Mouse (Mus musculus) left cerebral cortex, postnatal 14 days (tissue): ENCODE data around the gene Dxo. TPM values are rescaled to one million over a fixed set of nuclear protein-coding genes. Genes with fewer than 3 reads are reported as not detected.

Experiments
- DNase-seq, 2 experiments: peaks; one replicate each; pipeline ENCODE4 v3.0.0; 2021 to 2022; ENCODE audit warnings: low spot score in 2 of 2, mixed read lengths in 1 of 2
- intact Hi-C: fragments of 180-260 bp; cut with DNase I; formaldehyde crosslinking; loops from one replicate; pipeline ENCODE4 v1.15.1; 2025
- microRNA-seq, 2 experiments: library from miRNA; unstranded; fragments of <30 nt; microRNA quantifications; one replicate each; pipeline ENCODE4 v1.2.0; 2022
- total RNA-seq, 2 experiments: library from RNA; stranded (reverse); gene quantifications; 2 replicates each; pipeline ENCODE4 v1.2.3; 2021

Gene Dxo
- total RNA-seq, 2 experiments from 2014 or later, result 33.5 to 35.8 TPM

DNA sequence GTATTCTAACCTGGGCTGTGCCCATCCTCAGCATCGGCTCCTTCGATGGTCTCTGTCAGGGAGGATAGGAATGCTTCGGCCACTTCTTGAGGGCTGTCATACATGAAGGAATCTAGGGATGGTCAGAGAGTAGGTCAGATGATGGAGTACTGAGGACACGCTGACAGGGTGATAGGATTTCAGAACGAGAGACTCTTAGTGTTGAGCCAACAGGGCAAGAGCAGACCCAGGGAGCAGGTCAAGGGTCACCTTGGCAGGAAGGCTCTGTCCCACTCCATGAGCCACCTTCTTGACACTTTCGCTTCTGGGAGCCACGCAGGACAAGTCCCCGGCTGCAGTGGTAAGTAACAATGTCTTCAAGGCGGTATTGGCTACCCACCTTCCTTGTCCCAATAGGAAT lies 23.7 kb downstream of the Dxo start:
- intact Hi-C loops, result no loop called here
- DNase-seq, result no peak

DNA sequence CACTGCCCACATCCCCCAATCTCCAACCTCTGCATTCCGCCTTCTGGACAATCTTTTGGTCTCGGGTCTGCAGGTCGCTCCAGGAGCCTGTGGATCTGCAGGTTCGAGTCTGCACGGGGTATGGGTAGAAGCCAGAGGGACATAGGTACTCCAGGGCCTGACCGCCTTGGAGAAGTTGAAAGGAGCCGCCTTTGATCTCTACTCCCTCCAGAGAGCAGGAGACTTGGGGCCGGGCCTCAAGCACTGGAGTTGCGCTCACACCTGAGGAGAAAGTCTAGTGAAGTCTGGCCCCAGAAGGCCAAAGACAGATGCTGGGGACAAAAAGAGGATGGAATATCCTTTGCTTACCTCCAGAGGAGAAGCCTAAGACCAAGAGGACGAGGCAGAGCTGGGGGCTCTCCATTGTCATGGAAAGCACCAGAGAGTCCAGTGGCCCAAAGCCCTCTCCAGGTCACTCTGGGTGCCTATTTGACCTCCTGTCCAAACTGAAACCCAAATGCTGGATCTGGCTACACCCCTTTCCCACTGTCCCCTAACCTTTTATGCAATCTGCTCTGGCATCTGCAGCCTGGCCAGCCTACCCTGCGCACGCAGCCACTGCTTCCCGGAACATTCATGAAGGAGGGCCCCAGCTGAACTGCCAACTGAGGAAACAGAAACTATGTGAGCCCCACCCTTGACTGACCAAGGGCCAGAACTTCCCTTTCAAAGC lies 25.0 kb downstream of the Dxo start:
- intact Hi-C loops, result no loop called here
- DNase-seq, result no peak

DNA sequence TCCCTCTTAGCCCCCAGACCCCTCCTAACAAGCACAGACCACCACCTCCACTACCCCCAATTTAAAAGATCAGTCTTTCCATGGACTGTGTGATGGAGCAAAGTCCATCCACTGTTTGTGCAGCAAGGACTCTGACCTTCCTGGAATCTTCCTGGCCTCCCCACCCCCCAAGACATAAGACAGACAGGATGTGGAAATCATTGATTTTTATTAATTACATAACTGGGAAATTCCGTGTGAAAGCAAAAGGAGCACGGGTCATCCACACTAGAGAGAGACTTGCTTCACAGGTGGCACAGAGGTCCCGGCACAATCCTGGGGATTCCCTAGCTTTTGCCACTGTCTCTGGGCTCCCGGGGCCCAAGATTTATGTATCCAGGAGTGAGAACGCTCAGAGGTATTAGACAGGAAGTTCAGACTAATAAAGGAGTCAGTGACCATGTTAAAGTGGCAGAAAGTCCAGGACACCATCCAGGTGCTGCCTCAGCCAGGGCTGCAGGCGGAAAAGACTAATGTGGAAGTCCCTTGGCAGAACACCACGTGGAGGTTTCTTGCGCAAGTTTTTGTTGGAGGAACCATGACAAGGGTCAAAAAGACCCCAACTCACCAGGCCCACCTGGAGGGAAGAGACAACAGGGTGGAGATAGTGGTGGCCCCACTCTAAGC lies 25.7 kb downstream of the Dxo start, which contains the start of gene Cfb:
Gene Cfb (minus strand): TSS at position 103 of the 666 bp plus-strand sequence.
- intact Hi-C loops, result no loop called here
- no peak for DNase-seq

DNA sequence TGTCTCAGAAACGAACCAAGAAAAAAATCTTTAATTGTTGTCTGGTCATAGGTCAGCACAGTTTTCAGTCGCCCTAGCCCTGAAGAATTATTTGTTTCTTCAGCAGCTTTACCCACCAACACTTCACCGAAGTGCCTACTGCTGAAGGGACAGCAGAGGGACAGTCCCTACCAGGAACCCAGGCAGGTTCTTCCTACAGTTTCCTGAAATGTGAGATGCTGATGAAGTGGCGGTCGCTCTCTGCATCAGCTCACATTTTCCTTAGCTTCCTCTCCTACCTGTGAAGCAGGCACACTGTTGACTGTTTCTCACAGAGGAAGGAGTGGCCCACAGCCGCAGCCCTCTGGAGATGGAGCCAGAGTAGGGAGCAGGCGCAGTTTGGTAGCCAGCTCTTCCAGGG lies 29.2 kb downstream of the Dxo start:
- intact Hi-C loops, result no loop called here

DNA sequence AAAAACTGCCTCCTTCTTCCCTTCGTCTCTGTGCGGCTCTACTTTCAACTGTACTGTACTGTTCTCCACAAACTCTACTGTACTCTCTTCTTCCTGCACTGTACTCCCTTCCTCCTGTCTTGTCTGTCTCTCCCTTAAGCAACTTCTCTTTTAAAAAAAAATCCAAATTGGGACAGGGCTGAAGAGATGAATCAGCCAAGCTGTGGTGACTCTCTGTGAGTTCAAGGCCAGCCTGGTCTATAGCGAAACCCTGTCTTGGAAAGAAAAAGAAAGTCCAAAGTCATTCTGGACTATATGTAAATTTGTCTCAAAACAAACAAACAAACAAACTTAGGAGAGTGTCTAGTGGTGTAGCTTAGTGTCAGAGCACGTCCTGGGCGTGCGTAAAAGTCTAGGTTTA lies 37.5 kb downstream of the Dxo start:
- no peak for DNase-seq
- intact Hi-C loops, result no loop called here

More for the DNA sequence above, 29.2 kb downstream of the Dxo start:
- no peak for DNase-seq

DNA sequence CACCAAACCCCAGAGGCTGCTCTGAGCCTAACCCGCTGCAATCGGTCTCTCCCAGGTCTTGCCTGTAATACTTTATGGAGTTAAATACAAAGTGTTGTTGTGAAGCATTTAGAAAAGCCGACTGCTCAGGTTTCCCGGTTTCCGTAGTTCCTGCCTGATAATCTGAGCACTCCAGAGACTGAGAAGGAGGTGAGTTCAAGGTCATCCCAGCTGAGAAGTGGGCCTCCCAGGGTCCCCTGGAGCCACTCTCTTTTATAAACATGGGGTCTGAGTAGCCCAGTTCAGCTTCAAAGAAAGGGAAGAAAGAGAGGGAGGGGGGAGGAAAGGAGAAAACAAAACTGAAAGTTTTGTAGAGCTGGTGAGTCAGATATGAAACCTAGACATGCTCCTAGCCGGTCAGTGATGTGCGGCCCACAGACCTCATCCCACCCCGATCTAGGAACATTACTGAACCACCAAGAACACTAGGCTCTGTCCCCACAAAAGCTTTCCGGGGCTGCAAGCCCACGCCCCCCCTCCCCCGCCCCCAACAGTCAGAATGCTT lies 42.6 kb downstream of the Dxo start, which contains the start of gene Zbtb12:
Gene Zbtb12 (plus strand): TSS at position 148 of the 544 bp plus-strand sequence.
- intact Hi-C loops, result no loop called here
- DNase-seq, result no peak

DNA sequence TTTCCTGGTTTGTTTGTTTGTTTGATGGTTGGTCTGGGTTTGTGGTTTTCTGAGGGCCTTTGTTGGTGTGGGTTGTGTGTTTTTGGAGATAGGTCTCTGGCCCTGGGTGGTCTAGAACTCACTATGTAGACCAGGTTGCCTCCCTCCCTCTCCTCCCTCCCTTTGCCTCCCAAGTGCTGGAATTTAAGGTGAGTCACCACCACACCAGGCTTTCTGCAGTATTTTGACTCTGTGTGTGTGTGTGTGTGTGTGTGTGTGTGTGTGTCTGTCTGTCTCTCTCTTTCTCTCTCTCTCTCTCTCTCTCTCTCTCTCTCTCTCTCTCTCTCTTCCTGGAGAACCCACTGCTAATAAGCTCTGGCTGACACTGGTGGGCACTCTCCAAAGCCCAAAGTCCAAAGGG lies 44.3 kb downstream of the Dxo start:
- no peak for DNase-seq
- intact Hi-C loops, result no loop called here

DNA sequence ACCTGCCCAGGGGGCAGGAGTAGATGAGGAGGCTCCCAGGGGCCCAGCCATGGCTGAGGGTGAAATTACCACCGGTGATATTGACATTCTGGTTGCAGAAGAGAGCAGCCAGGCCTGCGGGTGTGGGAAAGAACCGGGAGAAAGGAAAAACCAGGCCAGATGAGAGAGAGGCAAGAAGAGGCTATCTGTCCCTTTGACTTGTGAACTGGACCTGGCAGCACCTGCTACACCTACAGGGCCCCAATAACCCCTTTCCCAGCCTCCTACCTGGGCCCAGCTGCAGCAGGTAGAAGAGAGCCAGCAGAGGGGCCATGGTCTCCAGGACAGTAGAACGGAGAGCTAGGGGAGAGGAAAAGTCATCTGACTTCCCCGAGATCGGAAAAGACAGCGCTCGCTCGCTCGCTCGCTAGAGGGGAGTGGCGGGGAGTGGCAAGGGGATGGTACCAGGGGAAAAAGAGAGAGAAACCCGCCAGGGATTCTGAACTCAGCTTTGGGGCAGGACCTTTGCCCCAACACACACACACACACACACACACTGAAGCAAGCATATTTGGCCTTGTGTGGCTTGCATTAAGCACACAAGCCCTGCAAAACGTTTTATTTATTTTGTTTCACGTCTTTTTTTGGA lies 45.0 kb downstream of the Dxo start, which contains the start of gene Gm20547:
Gene Gm20547 (minus strand): TSS at position 360 of the 628 bp plus-strand sequence.
- intact Hi-C loops, result no loop called here
- no peak for DNase-seq

DNA sequence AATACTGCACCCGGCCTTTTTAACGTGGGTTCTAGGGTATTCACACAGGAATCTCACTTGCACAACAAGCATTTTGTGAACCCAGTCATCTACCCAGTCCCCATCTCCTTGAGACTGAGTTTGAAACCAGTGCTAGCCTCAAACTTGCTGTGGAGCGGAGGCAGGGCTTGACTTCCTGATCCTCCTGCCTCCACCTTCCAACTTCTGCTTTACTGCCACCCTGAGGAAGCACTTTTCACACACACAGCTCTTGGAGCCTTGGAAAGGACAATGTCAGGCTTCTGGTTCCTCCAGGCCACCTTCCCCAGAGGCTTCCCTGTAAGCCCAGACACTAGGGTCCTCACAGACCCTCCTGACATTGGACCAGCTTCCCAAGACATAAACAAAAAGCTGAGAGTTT lies 46.5 kb downstream of the Dxo start:
- intact Hi-C loops, result no loop called here
- DNase-seq, result no peak

DNA sequence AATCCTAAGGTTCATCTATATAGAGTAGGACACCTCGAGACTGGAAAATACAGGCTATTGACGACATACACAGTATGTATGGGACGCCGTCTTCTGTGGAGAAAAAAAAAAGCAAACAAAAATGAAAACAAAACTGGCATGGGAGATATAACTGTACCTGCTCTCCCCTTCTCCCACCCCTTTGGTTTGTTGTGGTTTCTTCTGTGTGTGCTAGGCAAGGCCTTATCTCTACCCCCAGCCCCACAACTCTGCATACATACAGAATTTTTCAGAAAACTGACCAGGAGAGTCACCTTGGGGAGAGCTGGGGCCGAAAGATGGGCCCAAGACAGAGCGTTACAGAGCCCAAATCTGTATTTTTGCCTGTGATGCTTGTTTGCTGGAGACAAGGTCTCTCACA lies 47.9 kb downstream of the Dxo start:
- DNase-seq, result no peak

DNA sequence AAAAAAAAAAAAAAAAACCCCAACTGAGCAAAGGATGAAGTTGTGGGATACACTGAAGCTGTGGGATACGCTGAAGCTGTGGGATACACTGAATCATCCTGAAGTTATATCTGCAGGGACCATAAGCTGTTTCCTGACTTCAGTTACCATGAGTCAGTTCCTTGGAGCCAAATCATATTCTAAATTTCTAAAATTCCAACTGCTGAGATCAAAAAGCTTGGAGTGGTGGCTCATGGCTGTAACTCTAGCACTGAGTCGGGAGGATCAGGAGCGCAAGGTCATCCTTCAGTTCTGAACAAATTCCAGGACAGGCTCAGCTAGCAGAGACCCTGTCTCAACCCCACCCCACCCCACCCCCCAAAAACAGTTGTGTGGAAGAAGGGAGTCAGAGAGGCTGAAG lies 48.8 kb downstream of the Dxo start:
- intact Hi-C loops, result loop anchor here (5.0 kb wide), 1 partner anchor 213 kb away; the partner anchor contains the start of gene Tnxb
- DNase-seq, result no peak

More for the DNA sequence above, 47.9 kb downstream of the Dxo start:
- intact Hi-C loops, result loop anchor here (5.0 kb wide), 1 partner anchor 212 kb away; the partner anchor contains the start of gene Tnxb

DNA sequence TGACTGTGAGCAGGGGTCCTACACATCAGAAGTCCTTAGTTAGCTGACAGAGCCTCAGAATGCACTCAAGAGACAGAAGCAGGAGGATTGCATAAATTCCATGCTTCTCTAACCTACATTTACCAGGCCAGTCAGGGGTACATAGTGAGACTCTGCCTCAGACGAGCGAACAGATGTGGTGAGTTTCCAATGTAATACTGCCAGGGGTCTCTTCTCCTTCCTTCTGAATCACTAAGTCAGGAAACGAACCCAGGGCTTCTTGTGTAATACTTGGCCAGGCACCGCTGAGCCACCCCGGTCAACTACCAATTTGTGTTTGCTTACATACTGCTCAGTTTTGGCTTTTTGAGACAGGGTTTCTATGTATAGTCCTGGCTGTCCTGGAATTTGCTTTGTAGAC lies 51.1 kb downstream of the Dxo start:
- intact Hi-C loops, result loop anchor here (5.0 kb wide), 1 partner anchor 216 kb away; the partner anchor contains the start of gene Tnxb
- no peak for DNase-seq

Small RNAs within 50 kb of the gene (microRNA-seq; reads per million reads assigned to microRNA genes)
- 4.0 to 4.4 reads per million in 2 experiments for gene Mir6970
- 1.7 to 4.2 reads per million in 2 experiments for gene Mir6971
- 0 reads per million in 2 experiments for gene Mir6972

Other genes starting within 250 kb of the Dxo start
- 1 to 10 TPM; 3.2 to 3.4 TPM for gene Gpsm3, start 247.2 kb upstream of the Dxo start, total RNA-seq
- gene Pbx2, start 245.8 kb upstream of the Dxo start, total RNA-seq, result 10 to 100 TPM; 45.9 to 48.8 TPM
- gene Ager, start 239.2 kb upstream of the Dxo start, total RNA-seq, result 1 to 10 TPM in 1 of 2 experiments, under 1 TPM in 1; 0.87 to 1.2 TPM
- gene Rnf5, start 233.3 kb upstream of the Dxo start, total RNA-seq, result 10 to 100 TPM; 83.2 to 90.9 TPM
- gene Agpat1, start 232.8 kb upstream of the Dxo start, total RNA-seq, result 100 to 1,000 TPM; 175 to 180 TPM
- gene Egfl8, start 221.0 kb upstream of the Dxo start, total RNA-seq, result 1 to 10 TPM; 3.5 to 4.1 TPM
- gene Ppt2, start 208.5 kb upstream of the Dxo start, total RNA-seq, result 10 to 100 TPM; 39.3 to 45.7 TPM
- gene Prrt1, start 207.5 kb upstream of the Dxo start, total RNA-seq, result 100 to 1,000 TPM; 195 to 228 TPM
- gene Fkbpl, start 192.3 kb upstream of the Dxo start, total RNA-seq, result 10 to 100 TPM; 16.1 to 16.7 TPM
- gene Atf6b, start 189.9 kb upstream of the Dxo start, total RNA-seq, result 10 to 100 TPM; 76.4 to 80.3 TPM
- gene Tnxb, start 166.5 kb upstream of the Dxo start, total RNA-seq, result 1 to 10 TPM; 1.5 to 1.8 TPM
- 1 to 10 TPM; 5.2 to 8.0 TPM for gene C4b, start 93.1 kb upstream of the Dxo start, total RNA-seq
- not detected for gene Cyp21a1, start 32.5 kb upstream of the Dxo start, total RNA-seq
- gene Stk19, start 74 bp upstream of the Dxo start, total RNA-seq, result 10 to 100 TPM; 58.2 to 59.3 TPM
- 10 to 100 TPM; 68.5 to 73.1 TPM for gene Skiv2l, start 13.2 kb downstream of the Dxo start, total RNA-seq
- gene Nelfe, start 13.4 kb downstream of the Dxo start, total RNA-seq, result 10 to 100 TPM; 29.1 to 30.5 TPM
- gene Cfb, start 25.5 kb downstream of the Dxo start, total RNA-seq, result under 1 TPM in 1 of 2 experiments, not detected in 1; 0.20 TPM
- 1 to 10 TPM; 5.0 to 5.1 TPM for gene Zbtb12, start 42.5 kb downstream of the Dxo start, total RNA-seq
- under 1 TPM in 1 of 2 experiments, not detected in 1; 0.26 TPM for gene Gm20547, start 45.0 kb downstream of the Dxo start, total RNA-seq
- gene C2, start 61.2 kb downstream of the Dxo start, total RNA-seq, result 1 to 10 TPM; 2.5 to 2.9 TPM
- 100 to 1,000 TPM; 166 to 171 TPM for gene Ehmt2, start 61.5 kb downstream of the Dxo start, total RNA-seq
- gene Slc44a4, start 77.4 kb downstream of the Dxo start, total RNA-seq, result under 1 TPM; 0.38 to 0.40 TPM
- gene Neu1, start 94.2 kb downstream of the Dxo start, total RNA-seq, result 10 to 100 TPM; 32.1 to 32.8 TPM
- 1 to 10 TPM; 3.3 to 3.5 TPM for gene Hspa1b, start 122.2 kb downstream of the Dxo start, total RNA-seq
- gene Gm20481, start 132.9 kb downstream of the Dxo start, total RNA-seq, result not detected
- 1 to 10 TPM; 5.5 to 6.7 TPM for gene Hspa1a, start 135.1 kb downstream of the Dxo start, total RNA-seq
- gene Hspa1l, start 135.7 kb downstream of the Dxo start, total RNA-seq, result under 1 TPM; 0.15 TPM
- 10 to 100 TPM; 19.9 to 25.7 TPM for gene Lsm2, start 144.8 kb downstream of the Dxo start, total RNA-seq
- 10 to 100 TPM; 43.1 to 48.6 TPM for gene Vars, start 164.0 kb downstream of the Dxo start, total RNA-seq
- gene Vwa7, start 179.6 kb downstream of the Dxo start, total RNA-seq, result under 1 TPM; 0.17 to 0.24 TPM
- under 1 TPM in 1 of 2 experiments, not detected in 1; 0.92 TPM for gene Sapcd1, start 191.0 kb downstream of the Dxo start, total RNA-seq
- under 1 TPM; 0.59 to 0.75 TPM for gene Msh5, start 209.7 kb downstream of the Dxo start, total RNA-seq
- 10 to 100 TPM; 10.1 to 13.8 TPM for gene Clic1, start 212.9 kb downstream of the Dxo start, total RNA-seq
- 10 to 100 TPM; 16.9 to 19.4 TPM for gene Ddah2, start 222.0 kb downstream of the Dxo start, total RNA-seq
- gene Ly6g6c, start 228.4 kb downstream of the Dxo start, total RNA-seq, result not detected
- gene Mpig6b, start 229.2 kb downstream of the Dxo start, total RNA-seq, result not detected
- gene Ly6g6e, start 239.9 kb downstream of the Dxo start, total RNA-seq, result 1 to 10 TPM; 2.4 to 2.9 TPM
- 1 to 10 TPM in 1 of 2 experiments, not detected in 1; 1.2 TPM for gene Ly6g6d, start 241.0 kb downstream of the Dxo start, total RNA-seq
- gene Ly6g6f, start 248.6 kb downstream of the Dxo start, total RNA-seq, result not detected